Mouse (Mus musculus) limb, embryonic 14.5 days (tissue): ENCODE results near the gene Utp14a. TPM values are rescaled to one million over a fixed set of nuclear protein-coding genes. Genes with fewer than 3 reads are reported as not detected.

Experiments used
- ATAC-seq: fragments of 200-750 bp; cut with Nextera tagmentation; 2 replicates; pipeline ENCODE4 v1.8.0; 2017; ENCODE audit warnings: low read depth, moderate number of reproducible peaks, moderate TSS enrichment; ENCODE audit not compliant: low FRiP score
- DNase-seq: peaks from one replicate; pipeline ENCODE4 v3.0.0-alpha.2; 2015; ENCODE audit warnings: low spot score
- H3K27ac ChIP-seq: fragments of 300-500 bp; sonication (generic); replicated peaks from 2 replicates; pipeline ENCODE4 v1.5.1; 2014; ENCODE audit warnings: low read depth, mild to moderate bottlenecking, low read length, moderate library complexity, mixed read lengths
- H3K27me3 ChIP-seq: fragments of 300-500 bp; sonication (generic); 2 replicates; pipeline ENCODE4 v1.6.1; 2014; ENCODE audit warnings: low read length, mixed read lengths; ENCODE audit not compliant: control insufficient read depth, insufficient read depth
- H3K36me3 ChIP-seq: fragments of 300-500 bp; sonication (generic); 2 replicates; pipeline ENCODE4 v1.6.1; 2014; ENCODE audit warnings: mild to moderate bottlenecking, low read length, moderate library complexity, mixed read lengths; ENCODE audit not compliant: control insufficient read depth, insufficient read depth
- H3K4me1 ChIP-seq: fragments of 300-500 bp; sonication (generic); 2 replicates; pipeline ENCODE4 v1.6.1; 2014; ENCODE audit warnings: antibody characterized with exemption, low read length, mixed read lengths; ENCODE audit not compliant: control insufficient read depth, insufficient read depth
- H3K4me2 ChIP-seq: fragments of 300-500 bp; sonication (generic); replicated peaks from 2 replicates; pipeline ENCODE4 v1.6.1; 2014; ENCODE audit warnings: low read depth, mild to moderate bottlenecking, low read length, moderate library complexity; ENCODE audit not compliant: severe bottlenecking
- H3K4me3 ChIP-seq: fragments of 300-500 bp; sonication (generic); replicated peaks from 2 replicates; pipeline ENCODE4 v1.5.1; 2014; ENCODE audit warnings: low read length
- H3K9ac ChIP-seq: fragments of 300-500 bp; sonication (generic); 2 replicates; pipeline ENCODE4 v1.6.1; 2014; ENCODE audit warnings: mild to moderate bottlenecking, low read depth, low read length, moderate library complexity; ENCODE audit not compliant: severe bottlenecking
- H3K9me3 ChIP-seq: fragments of 300-500 bp; sonication (generic); 2 replicates; pipeline ENCODE4 v1.6.1; 2016; ENCODE audit warnings: low read length; ENCODE audit not compliant: control insufficient read depth
- POLR2A ChIP-seq: fragments of 200-500 bp; IDR thresholded peaks from 2 replicates; pipeline ENCODE4 v1.8.0; 2012; ENCODE audit warnings: inconsistent platforms, mild to moderate bottlenecking, moderate library complexity, borderline replicate concordance; ENCODE audit not compliant: insufficient read depth, insufficient read length; ENCODE audit errors: extremely low read depth
- WGBS: fragments of 180-500 bp; shearing (Covaris S2); extraction: QIAGEN DNeasy Blood & Tissue Kit; methylation state at CpG from one replicate; pipeline ENCODE4 v1.1.7; 2014; 5-methylcytosine and 5-hydroxymethylcytosine counted together
- polyA plus RNA-seq, 2 experiments: library from polyadenylated mRNA; depleted of rRNA in 1 of 2; stranded (reverse) in 1 of 2; unstranded in 1 of 2; fragments of >200 nt; fragmentation: Nextera tagmentation in 1 of 2; extraction: Ambion mirVana in 1 of 2; gene quantifications; 2 replicates each; pipeline versions ENCODE4 v1.2.1 to v1.2.3; 2012 to 2014

Utp14a gene
- polyA plus RNA-seq, 2 experiments, result 19.0 to 20.9 TPM

- TF ChIP-seq POLR2A, result no peak
- no peak for DNase-seq
These were observed 29.0 kb downstream of the Utp14a start for GRCm38 (mm10) chrX:48285651-48286021.

GRCm38 (mm10) chrX:48286488-48286887 lies 29.8 kb downstream of the Utp14a start:
- H3K36me3 ChIP-seq, result 0 out of 2 replicates have a peak, but pooled peaks cover 6% of the 10 kb centered on the region
- no peak overlapping the region for H3K27ac ChIP-seq
- H3K9ac ChIP-seq, result no peak overlapping the region
- H3K4me3 ChIP-seq, result no peak overlapping the region
- DNase-seq (no peak), ATAC-seq (no peak)
- H3K4me1 ChIP-seq, result no peaks in the 10 kb centered on the region
- H3K27me3 ChIP-seq, result no peaks in the 10 kb centered on the region
- no peak overlapping the region for H3K4me2 ChIP-seq
- 41% methylated on average over 6 of the region's 6 CpGs for WGBS
- no peaks in the 10 kb centered on the region for H3K9me3 ChIP-seq
- no peak for TF ChIP-seq POLR2A

More at GRCm38 (mm10) chrX:48285651-48286021, 29.0 kb downstream of the Utp14a start:
- no peaks in the 10 kb centered on the region for H3K27me3 ChIP-seq
- H3K4me2 ChIP-seq, result peak overlapping the region; percentile 54
- peak; percentile 66; the same call in 1 of the 2 replicates for ATAC-seq
- peak overlapping the region; percentile 46 for H3K4me3 ChIP-seq
- whole genome bisulfite sequencing, result 32% methylated on average over 27 of the region's 34 CpGs
- 0 out of 2 replicates have a peak overlapping the region, but pooled peaks have one; percentile 38 for H3K27ac ChIP-seq
- no peaks in the 10 kb centered on the region for H3K9me3 ChIP-seq
- no peaks in the 10 kb centered on the region for H3K4me1 ChIP-seq
- 0 out of 2 replicates have a peak, but pooled peaks cover 9% of the 10 kb centered on the region for H3K36me3 ChIP-seq
- peak overlapping the region; percentile 36; the same call in 1 of the 2 replicates for H3K9ac ChIP-seq

- WGBS, result 78% methylated on average over 4 of the region's 4 CpGs
- TF ChIP-seq POLR2A, result no peak
- ATAC-seq (no peak), DNase-seq (no peak)
- no peak overlapping the region for H3K27ac ChIP-seq
- no peak overlapping the region for H3K4me3 ChIP-seq
- H3K9me3 ChIP-seq, result no peaks in the 10 kb centered on the region
- no peaks in the 10 kb centered on the region for H3K4me1 ChIP-seq
- no peaks in the 10 kb centered on the region for H3K36me3 ChIP-seq
- no peak overlapping the region for H3K9ac ChIP-seq
- no peak overlapping the region for H3K4me2 ChIP-seq
- no peaks in the 10 kb centered on the region for H3K27me3 ChIP-seq
These were observed 31.3 kb downstream of the Utp14a start for GRCm38 (mm10) chrX:48288008-48288407.

GRCm38 (mm10) chrX:48291413-48291812 lies 34.8 kb downstream of the Utp14a start:
- Histone ChIP-seq H3K9me3 (no peaks in the 10 kb centered on the region), H3K4me1 (no peaks in the 10 kb centered on the region), H3K4me2 (no peak overlapping the region), H3K4me3 (no peak overlapping the region), H3K36me3 (no peaks in the 10 kb centered on the region), H3K9ac (no peak overlapping the region), H3K27me3 (no peaks in the 10 kb centered on the region), H3K27ac (no peak overlapping the region)
- DNase-seq (no peak), ATAC-seq (no peak)
- WGBS, result 31% methylated on average over 3 of the region's 3 CpGs
- TF ChIP-seq POLR2A, result no peak

- WGBS, result 82% methylated on average over 4 of the region's 4 CpGs
- H3K4me3 ChIP-seq, result no peak overlapping the region
- no peaks in the 10 kb centered on the region for H3K4me1 ChIP-seq
- no peak for DNase-seq
- no peak overlapping the region for H3K4me2 ChIP-seq
- no peak for TF ChIP-seq POLR2A
- no peak for ATAC-seq
- no peaks in the 10 kb centered on the region for H3K27me3 ChIP-seq
- no peaks in the 10 kb centered on the region for H3K9me3 ChIP-seq
- H3K27ac ChIP-seq, result no peak overlapping the region
- no peak overlapping the region for H3K9ac ChIP-seq
- no peaks in the 10 kb centered on the region for H3K36me3 ChIP-seq
These were observed 48.7 kb downstream of the Utp14a start for GRCm38 (mm10) chrX:48305356-48305755.
